Mouse (Mus musculus): ENCODE measurements around the gene Gm10118.

GRCm38 (mm10) chr10:63945534-63945933 is 18.3 kb upstream of the Gm10118 start:
- TF ChIP-seq CTCF (IDR thresholded peaks at IDR 0.05; ENCODE audit: control insufficient read depth, insufficient read depth, insufficient replicate concordance, low read depth, low read length) (no peak), POLR2A (IDR thresholded peaks at IDR 0.05; ENCODE audit: control insufficient read depth, low read depth, low read length) (no peak)

Data from testis, adult 2 months (tissue).